Mouse (Mus musculus) midbrain, embryonic 16.5 days (tissue): ENCODE measurements around the gene Olfr1161. TPM values are rescaled to one million over a fixed set of nuclear protein-coding genes. Genes with fewer than 3 reads are reported as not detected.
"Not testable (repeated sequence)": the region's sequence is repeated elsewhere in the genome, so short reads cannot be mapped to it uniquely, and the experiment has no call there.

ENCODE experiments used
- ATAC-seq: fragments of 200-750 bp; cut with Nextera tagmentation; 2 replicates; pipeline ENCODE4 v1.8.0; 2017; ENCODE audit warnings: moderate TSS enrichment
- H3K27ac ChIP-seq: fragments of 300-500 bp; sonication (generic); 2 replicates; pipeline ENCODE4 v1.5.1; 2014; ENCODE audit warnings: mild to moderate bottlenecking, low read length, mixed read lengths
- H3K27me3 ChIP-seq: fragments of 300-500 bp; sonication (generic); 2 replicates; pipeline ENCODE4 v1.6.1; 2014; ENCODE audit warnings: low read depth, low read length, mixed read lengths; ENCODE audit not compliant: control insufficient read depth, insufficient read depth
- H3K36me3 ChIP-seq: fragments of 300-500 bp; sonication (generic); 2 replicates; pipeline ENCODE4 v1.6.1; 2014; ENCODE audit warnings: mild to moderate bottlenecking, low read length, moderate library complexity, mixed read lengths; ENCODE audit not compliant: control insufficient read depth, insufficient read depth
- H3K4me1 ChIP-seq: fragments of 300-500 bp; sonication (generic); 2 replicates; pipeline ENCODE4 v1.6.1; 2014; ENCODE audit warnings: mild to moderate bottlenecking, low read length, mixed read lengths; ENCODE audit not compliant: control insufficient read depth, insufficient read depth
- H3K4me2 ChIP-seq: fragments of 300-500 bp; sonication (generic); 2 replicates; pipeline ENCODE4 v1.6.1; 2014; ENCODE audit warnings: mild to moderate bottlenecking, low read length, mixed read lengths
- H3K4me3 ChIP-seq: fragments of 300-500 bp; sonication (generic); 2 replicates; pipeline ENCODE4 v1.5.1; 2014; ENCODE audit warnings: low read depth, mild to moderate bottlenecking, low read length, moderate library complexity, mixed read lengths
- H3K9ac ChIP-seq: fragments of 300-500 bp; sonication (generic); 2 replicates; pipeline ENCODE4 v1.6.1; 2014; ENCODE audit warnings: low read depth, low read length, mixed read lengths
- H3K9me3 ChIP-seq: fragments of 300-500 bp; sonication (generic); replicated peaks from 2 replicates; pipeline ENCODE4 v1.6.1; 2014; ENCODE audit warnings: mild to moderate bottlenecking, low read length, mixed read lengths; ENCODE audit not compliant: control insufficient read depth, poor library complexity, severe bottlenecking
- WGBS: fragments of 180-500 bp; shearing (Covaris S2); extraction: QIAGEN DNeasy Blood & Tissue Kit; methylation state at CpG from one replicate; pipeline ENCODE4 v1.1.7; 2014; 5-methylcytosine and 5-hydroxymethylcytosine counted together
- polyA plus RNA-seq: library from polyadenylated mRNA; unstranded; fragments of >200 nt; fragmentation: Nextera tagmentation; extraction: Ambion mirVana; gene quantifications from 2 replicates; pipeline ENCODE4 v1.2.1, GENCODE M21; 2015

Olfr1161 gene
- not detected in 2 replicates for polyA plus RNA-seq

DNA sequence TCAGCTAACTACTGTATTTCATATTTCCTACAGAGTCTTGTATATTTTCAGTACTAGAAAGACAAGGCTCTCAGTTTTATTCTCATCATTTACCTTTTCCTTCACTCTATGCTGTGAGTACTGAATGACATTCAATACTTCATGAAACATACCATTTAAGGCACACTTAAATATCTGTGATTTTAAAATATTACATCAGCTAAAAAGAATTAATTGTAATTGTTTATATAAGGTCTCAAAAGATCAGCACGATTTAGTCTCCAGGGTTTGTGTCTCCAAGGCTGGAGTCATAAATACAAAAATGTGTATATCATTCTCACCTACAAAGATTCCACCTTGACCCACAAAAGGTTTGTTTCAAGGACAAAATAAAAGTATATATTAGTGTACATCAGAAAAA is at the start of gene Olfr1161:
Olfr1161 (plus strand) TSS at position 301 of the 400 bp plus-strand sequence.
- 96% methylated on average over 1 of the region's 1 CpGs for WGBS
- not testable (repeated sequence) for H3K4me3 ChIP-seq, ATAC-seq

DNA sequence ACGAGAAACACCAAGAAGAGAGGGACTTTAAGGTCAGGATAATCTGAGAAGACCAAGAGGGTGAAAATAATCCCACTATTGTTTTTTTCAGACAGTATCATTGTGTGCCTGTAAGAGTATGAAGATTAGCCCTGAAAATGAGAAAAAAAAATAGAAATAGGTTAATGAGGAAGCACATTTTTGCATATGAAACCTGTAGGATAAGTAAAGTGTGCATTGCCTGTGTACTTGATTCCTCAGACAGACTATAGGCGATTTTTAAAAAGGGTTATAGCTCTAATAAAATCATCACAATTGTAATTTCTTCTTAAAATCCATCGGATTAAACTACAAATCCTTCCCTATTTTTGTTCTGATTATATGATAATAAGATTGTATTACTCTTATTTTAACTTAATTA is 48.0 kb upstream of the Olfr1161 start, which contains the start of gene Olfr74:
Olfr74 (minus strand) TSS at position 101 of the 400 bp plus-strand sequence.
- H3K9me3 ChIP-seq, result no peaks in the 10 kb centered on the region
- H3K27me3 ChIP-seq, result no peaks in the 10 kb centered on the region
- no peak within 1 kb of the TSS for H3K27ac ChIP-seq
- H3K36me3 ChIP-seq, result no peaks in the 10 kb centered on the region
- ATAC-seq, result no peak
- H3K9ac ChIP-seq, result no peak within 1 kb of the TSS
- no peak within 1 kb of the TSS for H3K4me3 ChIP-seq
- no peak within 1 kb of the TSS for H3K4me2 ChIP-seq
- WGBS, result 76% methylated on average over 3 of the region's 3 CpGs
- no peaks in the 10 kb centered on the region for H3K4me1 ChIP-seq

More for the DNA sequence above, at the start of gene Olfr1161:
- not testable (repeated sequence) for H3K9ac ChIP-seq, H3K27ac ChIP-seq, H3K4me1 ChIP-seq, H3K9me3 ChIP-seq, H3K27me3 ChIP-seq, H3K4me2 ChIP-seq, H3K36me3 ChIP-seq

DNA sequence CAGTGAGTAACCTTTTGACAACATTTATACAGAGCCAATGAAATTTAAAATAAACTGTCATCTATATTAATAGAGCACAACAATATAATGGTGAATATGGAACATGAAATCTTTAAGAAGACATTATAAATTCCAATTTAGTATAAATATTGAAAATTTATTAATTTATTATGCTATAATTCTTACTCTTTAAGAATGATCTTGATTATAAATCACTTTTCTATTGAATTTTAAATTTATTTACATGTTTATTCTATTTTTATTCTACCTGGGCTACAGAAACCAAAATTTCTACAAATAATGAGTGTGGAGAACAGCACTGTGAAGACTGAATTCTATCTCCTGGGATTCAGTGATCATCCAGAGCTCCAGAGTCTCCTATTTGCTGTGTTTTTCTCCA is 32.8 kb upstream of the Olfr1161 start, which contains the start of gene Olfr1158:
Olfr1158 (plus strand) TSS at position 301 of the 400 bp plus-strand sequence.
- no peaks in the 10 kb centered on the region for H3K27me3 ChIP-seq
- H3K36me3 ChIP-seq, result no peaks in the 10 kb centered on the region
- no peaks in the 10 kb centered on the region for H3K4me1 ChIP-seq
- ATAC-seq, result no peak
- no peak within 1 kb of the TSS for H3K4me2 ChIP-seq
- no peaks in the 10 kb centered on the region for H3K9me3 ChIP-seq
- no peak within 1 kb of the TSS for H3K27ac ChIP-seq
- H3K9ac ChIP-seq, result no peak within 1 kb of the TSS
- no peak within 1 kb of the TSS for H3K4me3 ChIP-seq

DNA sequence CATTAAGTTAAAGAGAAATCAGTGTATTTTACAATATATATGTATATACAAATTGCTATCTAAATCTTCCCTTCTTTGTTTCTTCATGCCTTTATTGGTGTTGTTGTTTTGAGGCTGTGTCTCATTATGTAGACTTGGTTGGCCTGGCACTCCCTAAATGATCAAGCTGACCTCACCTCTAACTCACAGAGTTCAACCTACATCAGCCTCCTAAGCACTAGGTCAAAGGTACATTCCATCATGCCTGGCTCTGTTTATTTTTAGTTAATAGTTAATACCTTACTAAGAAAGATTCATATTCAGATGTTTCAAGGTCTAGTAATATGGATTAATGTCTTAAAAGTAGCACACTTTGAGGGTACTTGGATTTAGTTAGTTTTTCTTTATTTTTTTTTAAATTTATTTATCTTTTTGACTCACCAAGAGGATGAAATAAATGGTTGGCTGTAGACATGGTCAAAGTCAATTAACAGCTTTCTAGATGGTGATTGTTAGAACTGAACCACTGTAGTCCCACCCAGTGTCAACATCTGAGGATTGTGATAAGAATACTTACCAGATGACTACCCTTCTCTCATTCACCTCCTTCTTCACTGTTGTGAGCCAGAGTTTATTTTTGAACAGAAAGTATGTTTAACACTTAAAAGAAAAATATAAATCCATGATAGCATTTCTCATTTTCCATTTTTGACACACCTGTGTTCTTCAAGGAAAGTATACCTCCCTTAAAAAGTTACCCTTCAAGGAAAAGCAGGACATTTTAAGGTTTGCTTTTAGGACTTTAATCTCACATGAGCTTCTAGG is 14.9 kb upstream of the Olfr1161 start, which contains the start of gene Olfr1160:
Olfr1160 (minus strand) TSS at position 754 of the 804 bp plus-strand sequence.
- H3K9ac ChIP-seq, result no peak within 1 kb of the TSS
- no peaks in the 10 kb centered on the region for H3K9me3 ChIP-seq
- ATAC-seq, result no peak
- no peaks in the 10 kb centered on the region for H3K27me3 ChIP-seq
- no peak within 1 kb of the TSS for H3K4me3 ChIP-seq
- H3K4me1 ChIP-seq, result no peaks in the 10 kb centered on the region
- H3K27ac ChIP-seq, result no peak within 1 kb of the TSS
- H3K4me2 ChIP-seq, result no peak within 1 kb of the TSS
- no peaks in the 10 kb centered on the region for H3K36me3 ChIP-seq

DNA sequence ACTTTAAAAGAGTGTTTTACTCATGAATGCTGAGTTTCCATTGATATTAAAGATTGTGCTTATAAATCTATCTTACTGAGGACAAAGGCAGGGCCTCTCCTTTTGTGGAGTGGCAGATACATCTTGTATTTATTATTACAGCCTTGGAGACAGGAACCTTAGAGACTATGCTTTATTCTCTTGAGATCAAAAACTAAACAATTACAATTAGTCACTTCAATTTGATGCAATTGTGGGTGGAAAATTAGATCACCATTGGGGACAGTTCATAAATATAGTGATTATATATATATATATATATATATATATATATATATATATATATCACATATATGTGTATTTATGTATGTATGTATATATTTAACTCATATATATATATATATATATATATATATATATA is 15.0 kb downstream of the Olfr1161 start, which contains the start of gene Olfr73:
Olfr73 (minus strand) TSS at position 101 of the 400 bp plus-strand sequence.
- Histone ChIP-seq H3K4me3 (no peak within 1 kb of the TSS), H3K27ac (no peak within 1 kb of the TSS), H3K4me2 (no peak within 1 kb of the TSS), H3K36me3 (no peaks in the 10 kb centered on the region), H3K9me3 (no peaks in the 10 kb centered on the region), H3K4me1 (no peaks in the 10 kb centered on the region), H3K27me3 (no peaks in the 10 kb centered on the region), H3K9ac (no peak within 1 kb of the TSS)
- no peak for ATAC-seq

DNA sequence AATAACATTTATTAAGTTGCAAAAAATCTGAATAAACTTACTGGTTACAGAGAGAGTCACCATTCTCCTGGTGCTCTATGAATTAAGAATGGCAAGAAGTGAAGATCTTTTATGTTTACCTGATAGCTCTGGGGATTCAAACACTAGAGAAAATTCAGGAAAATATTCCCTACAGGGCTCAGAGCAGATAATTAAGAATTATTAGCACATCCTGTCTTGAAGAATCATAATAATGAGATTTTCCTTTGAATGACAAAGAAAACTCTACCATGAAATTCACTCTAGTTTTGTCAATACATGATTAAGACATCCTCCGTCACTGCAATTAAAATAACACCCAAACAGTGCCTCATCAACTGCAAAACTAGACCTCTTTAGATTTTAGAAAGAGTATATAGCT is 28.5 kb downstream of the Olfr1161 start, which contains the start of gene Olfr1162:
Olfr1162 (minus strand) TSS at position 101 of the 400 bp plus-strand sequence.
- Histone ChIP-seq H3K4me3 (no peak within 1 kb of the TSS), H3K9ac (no peak within 1 kb of the TSS), H3K27ac (no peak within 1 kb of the TSS), H3K4me2 (no peak within 1 kb of the TSS), H3K4me1 (no peaks in the 10 kb centered on the region), H3K27me3 (no peaks in the 10 kb centered on the region), H3K9me3 (no peaks in the 10 kb centered on the region), H3K36me3 (no peaks in the 10 kb centered on the region)
- ATAC-seq, result no peak
- 83% methylated on average over 1 of the region's 1 CpGs for WGBS

DNA sequence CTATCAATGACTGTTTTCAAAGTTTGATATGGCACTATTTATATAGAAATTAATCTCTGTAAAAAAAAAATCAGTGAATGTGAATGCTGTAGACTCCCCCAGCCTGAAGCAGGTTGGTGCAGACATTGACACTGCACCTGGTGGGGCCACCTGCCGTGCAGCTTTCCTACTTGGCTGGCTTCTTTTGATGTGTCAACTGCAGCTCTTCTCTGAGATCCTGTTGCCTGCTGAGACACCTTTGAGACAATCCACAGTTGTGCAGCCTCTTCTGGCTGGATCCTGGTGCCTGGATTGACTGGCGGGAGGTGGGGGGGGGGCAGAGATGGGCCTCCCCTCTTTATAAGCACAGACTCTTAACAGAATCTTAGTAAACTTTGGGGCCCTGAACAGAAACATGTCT is 41.0 kb downstream of the Olfr1161 start:
- H3K27ac ChIP-seq, result no peak overlapping the region
- ATAC-seq, result no peak
- no peaks in the 10 kb centered on the region for H3K27me3 ChIP-seq
- no peaks in the 10 kb centered on the region for H3K4me1 ChIP-seq
- WGBS, result 75% methylated on average over 2 of the region's 2 CpGs
- H3K9me3 ChIP-seq, result no peaks in the 10 kb centered on the region
- H3K36me3 ChIP-seq, result no peaks in the 10 kb centered on the region
- no peak overlapping the region for H3K4me3 ChIP-seq
- no peak overlapping the region for H3K9ac ChIP-seq
- no peak overlapping the region for H3K4me2 ChIP-seq

DNA sequence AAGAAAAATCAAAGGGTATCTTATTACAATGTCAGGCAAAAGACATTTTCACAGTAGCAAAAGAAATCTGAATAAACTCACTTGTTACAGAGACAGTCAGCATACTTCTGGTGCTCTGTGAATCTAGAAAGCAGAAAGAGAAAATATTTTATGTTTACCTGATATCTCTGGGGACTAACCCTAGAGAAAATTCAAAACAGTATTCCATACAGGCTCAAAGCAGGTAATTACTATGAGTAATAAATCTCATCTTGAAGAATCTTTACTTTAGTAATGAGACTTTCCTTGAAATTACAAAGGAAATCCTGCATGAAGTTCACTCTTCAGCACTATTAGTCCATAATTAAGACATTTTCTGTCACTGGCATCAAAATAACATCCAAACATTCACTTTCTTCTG is 49.2 kb downstream of the Olfr1161 start, which contains the start of gene Olfr1163:
Olfr1163 (minus strand) TSS at position 101 of the 400 bp plus-strand sequence.
- ATAC-seq, result no peak
- Histone ChIP-seq H3K4me2 (no peak within 1 kb of the TSS), H3K9me3 (no peaks in the 10 kb centered on the region), H3K36me3 (no peaks in the 10 kb centered on the region), H3K27me3 (no peaks in the 10 kb centered on the region), H3K27ac (no peak within 1 kb of the TSS), H3K9ac (no peak within 1 kb of the TSS), H3K4me1 (no peaks in the 10 kb centered on the region), H3K4me3 (no peak within 1 kb of the TSS)
